Mouse (Mus musculus) testis, adult 2 months (tissue): ENCODE data around the gene Pbx4.

ENCODE experiments used
- CTCF ChIP-seq: fragments of 200-500 bp; IDR thresholded peaks from 2 replicates; pipeline ENCODE4 v1.5.1; 2012; ENCODE audit warnings: low read depth, mild to moderate bottlenecking, inconsistent platforms, low read length, moderate library complexity; ENCODE audit not compliant: control insufficient read depth, insufficient read depth, insufficient replicate concordance
- POLR2A ChIP-seq: fragments of 200-500 bp; IDR thresholded peaks from 2 replicates; pipeline ENCODE4 v1.6.1; 2012; ENCODE audit warnings: low read depth, mild to moderate bottlenecking, inconsistent platforms, low read length, moderate library complexity; ENCODE audit not compliant: control insufficient read depth

DNA sequence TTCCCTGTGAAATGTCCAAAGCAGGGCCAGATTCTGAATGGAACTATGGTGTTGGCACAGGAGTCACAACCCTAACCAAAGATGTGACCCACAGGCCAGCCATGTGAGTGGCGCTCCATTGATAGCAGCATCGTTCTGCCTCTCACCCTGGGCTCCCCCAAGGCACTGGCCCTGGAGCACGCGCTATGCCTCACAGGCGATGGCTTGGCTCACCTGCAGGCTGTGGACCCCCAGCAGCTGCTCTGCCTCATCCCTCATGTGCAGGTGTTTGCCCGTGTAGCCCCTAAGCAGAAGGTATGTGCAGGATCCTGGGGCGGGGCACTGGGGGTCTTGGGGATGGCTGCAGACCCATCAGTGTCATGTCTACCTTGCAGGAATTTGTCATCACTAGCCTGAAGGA lies 28.9 kb upstream of the Pbx4 start:
- TF ChIP-seq POLR2A (no peak), CTCF (no peak)
